Mouse (Mus musculus) bone marrow macrophage, adult 2 months (primary cell): ENCODE measurements around the gene Plekhm1.

Source experiments
- CTCF ChIP-seq: IDR thresholded peaks from 2 replicates; pipeline ENCODE4 v1.5.1; 2012; ENCODE audit warnings: low read depth, mild to moderate bottlenecking, low read length, moderate library complexity
- POLR2A ChIP-seq: IDR thresholded peaks from 2 replicates; pipeline ENCODE4 v1.6.1; 2012; ENCODE audit warnings: mild to moderate bottlenecking, low read depth, low read length, borderline replicate concordance

- TF ChIP-seq POLR2A (no peak), CTCF (no peak)
Observed at GRCm38 (mm10) chr11:103425031-103425430, 12.5 kb upstream of the Plekhm1 start.
